Mouse (Mus musculus): ENCODE results near the gene Trak1. TPM values are rescaled to one million over a fixed set of nuclear protein-coding genes. Genes with fewer than 3 reads are reported as not detected.

The Trak1 gene
- polyA plus RNA-seq, 1 experiment from 2014 or later = 26.1 TPM

DNA sequence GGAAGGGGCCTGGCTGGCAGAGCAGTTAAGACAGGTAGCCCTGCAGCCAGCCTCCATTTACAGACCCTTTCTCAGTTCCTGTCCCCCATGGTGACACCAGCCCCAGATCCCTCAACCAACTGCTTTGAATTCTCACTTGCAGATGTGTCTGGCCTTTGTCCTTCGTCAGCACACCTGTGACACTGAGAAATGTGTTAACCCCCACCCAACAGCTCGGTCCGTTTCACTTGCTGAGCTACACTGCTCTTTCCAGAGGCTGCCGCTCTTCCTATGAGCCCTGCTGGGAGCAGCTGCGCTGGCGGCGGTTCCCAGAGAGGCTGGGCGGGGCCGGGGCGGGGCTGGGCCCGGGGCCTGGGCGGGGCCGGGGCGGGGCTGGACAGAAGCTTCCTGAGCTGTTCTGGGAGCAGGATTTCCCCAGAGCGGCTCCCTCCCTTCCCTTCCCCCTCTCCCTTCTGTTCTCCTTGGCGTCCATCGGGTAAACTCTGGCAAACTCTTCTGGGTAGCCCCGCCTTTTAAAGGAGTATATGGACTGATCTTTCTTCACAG is 74.1 kb downstream of the Trak1 start:
- WGBS = under 1% methylated on average over 18 of the region's 18 CpGs
- Histone ChIP-seq H3K4me2 (ENCODE audit: low read length) (peak overlapping the region; percentile 52), H3K9me3 (ENCODE audit: control insufficient read depth, low read length) (no peaks in the 10 kb centered on the region), H3K4me3 (ENCODE audit: low read depth, low read length) (peak overlapping the region; percentile 30), H3K4me1 (replicated peaks; ENCODE audit: control insufficient read depth, insufficient read depth, low read length) (peaks cover 38% of the 10 kb centered on the region), H3K27me3 (replicated peaks; ENCODE audit: control insufficient read depth, insufficient read depth, low read length) (no peaks in the 10 kb centered on the region), H3K9ac (ENCODE audit: low read length) (peak overlapping the region; percentile 21; the same call in 1 of the 2 replicates), H3K36me3 (ENCODE audit: control insufficient read depth, insufficient read depth, low read length) (peaks cover 2% of the 10 kb centered on the region; the same call in 1 of the 2 replicates), H3K27ac (ENCODE audit: low read depth) (peak overlapping the region; percentile 73)
- ATAC-seq (replicated peaks; ENCODE audit: low FRiP score, low TSS enrichment, low read depth) (peak; percentile 90), DNase-seq (ENCODE audit: low spot score) (peak; percentile 94)

DNA sequence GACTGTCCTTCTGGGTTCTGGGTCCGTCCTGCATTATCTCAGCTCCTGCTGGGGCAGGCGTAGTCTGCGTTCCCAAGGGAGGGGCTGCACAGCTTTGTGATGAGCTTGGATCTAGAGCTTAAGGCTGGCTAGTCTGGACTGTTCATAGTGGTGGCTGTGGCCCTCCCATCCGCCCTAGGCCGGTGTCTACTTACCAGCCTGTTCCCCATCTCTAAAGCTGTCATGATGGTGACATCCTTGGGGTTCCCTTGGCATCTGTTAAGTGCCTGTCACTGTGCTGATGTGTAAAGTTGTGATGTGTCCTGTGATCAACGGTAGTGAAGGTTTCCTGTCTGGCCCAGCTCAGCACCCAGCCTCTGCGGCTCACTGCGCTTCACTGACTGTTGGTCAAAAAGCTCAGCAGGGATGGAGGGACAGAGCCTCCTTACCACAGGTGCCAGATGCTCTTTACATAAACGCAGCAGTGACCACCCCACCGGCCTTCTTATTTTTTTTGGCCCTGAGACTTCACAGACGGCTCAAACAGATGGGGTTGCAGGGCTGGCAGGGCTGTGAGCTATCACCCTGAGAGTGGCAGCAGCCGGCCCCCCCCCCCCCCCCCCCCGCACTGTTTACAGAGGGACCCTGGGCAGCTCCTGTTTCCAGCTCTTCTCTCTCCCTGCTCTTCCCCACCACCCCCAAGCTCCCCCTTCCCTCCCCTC is 74.8 kb downstream of the Trak1 start:
- H3K9ac ChIP-seq (ENCODE audit: low read length) = peak overlapping the region; percentile 20; the same call in 1 of the 2 replicates
- H3K36me3 ChIP-seq (ENCODE audit: control insufficient read depth, insufficient read depth, low read length) = no peaks in the 10 kb centered on the region
- peak overlapping the region; percentile 30 for H3K4me3 ChIP-seq (ENCODE audit: low read depth, low read length)
- peak overlapping the region; percentile 73 for H3K27ac ChIP-seq (ENCODE audit: low read depth)
- H3K27me3 ChIP-seq (replicated peaks; ENCODE audit: control insufficient read depth, insufficient read depth, low read length) = no peaks in the 10 kb centered on the region
- no peaks in the 10 kb centered on the region for H3K9me3 ChIP-seq (ENCODE audit: control insufficient read depth, low read length)
- DNase-seq (ENCODE audit: low spot score) = no peak
- peak overlapping the region; percentile 52 for H3K4me2 ChIP-seq (ENCODE audit: low read length)
- H3K4me1 ChIP-seq (replicated peaks; ENCODE audit: control insufficient read depth, insufficient read depth, low read length) = peaks cover 38% of the 10 kb centered on the region
- peak; percentile 77 for ATAC-seq (replicated peaks; ENCODE audit: low FRiP score, low TSS enrichment, low read depth)
- 6% methylated on average over 11 of the region's 13 CpGs for whole genome bisulfite sequencing

DNA sequence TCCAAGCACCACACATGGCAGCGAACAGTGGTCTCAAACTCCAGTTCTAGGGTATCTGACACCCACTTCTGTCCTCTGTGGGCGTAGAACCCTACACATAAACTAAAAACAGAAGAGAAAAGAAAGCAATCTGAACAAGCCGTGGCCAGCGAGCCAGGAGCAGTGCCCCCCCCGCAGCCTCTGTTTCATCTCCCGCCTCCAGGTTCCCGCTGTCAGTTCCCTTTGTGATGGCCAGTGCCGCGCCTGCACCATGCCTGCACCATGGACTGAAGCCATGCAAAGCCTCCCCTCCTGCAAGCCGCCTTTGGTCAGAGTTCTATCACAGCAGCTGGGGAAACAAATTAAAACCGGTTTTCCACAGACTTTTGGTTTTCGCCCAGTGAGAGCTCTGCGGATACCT is 75.8 kb downstream of the Trak1 start:
- H3K4me2 ChIP-seq (ENCODE audit: low read length) = no peak overlapping the region
- H3K9ac ChIP-seq (ENCODE audit: low read length) = no peak overlapping the region
- H3K4me1 ChIP-seq (replicated peaks; ENCODE audit: control insufficient read depth, insufficient read depth, low read length) = peaks cover 38% of the 10 kb centered on the region
- DNase-seq (ENCODE audit: low spot score) (no peak), ATAC-seq (replicated peaks; ENCODE audit: low FRiP score, low TSS enrichment, low read depth) (no peak)
- no peaks in the 10 kb centered on the region for H3K36me3 ChIP-seq (ENCODE audit: control insufficient read depth, insufficient read depth, low read length)
- no peak overlapping the region for H3K27ac ChIP-seq (ENCODE audit: low read depth)
- H3K4me3 ChIP-seq (ENCODE audit: low read depth, low read length) = no peak overlapping the region
- H3K27me3 ChIP-seq (replicated peaks; ENCODE audit: control insufficient read depth, insufficient read depth, low read length) = no peaks in the 10 kb centered on the region
- 56% methylated on average over 13 of the region's 13 CpGs for WGBS
- no peaks in the 10 kb centered on the region for H3K9me3 ChIP-seq (ENCODE audit: control insufficient read depth, low read length)

DNA sequence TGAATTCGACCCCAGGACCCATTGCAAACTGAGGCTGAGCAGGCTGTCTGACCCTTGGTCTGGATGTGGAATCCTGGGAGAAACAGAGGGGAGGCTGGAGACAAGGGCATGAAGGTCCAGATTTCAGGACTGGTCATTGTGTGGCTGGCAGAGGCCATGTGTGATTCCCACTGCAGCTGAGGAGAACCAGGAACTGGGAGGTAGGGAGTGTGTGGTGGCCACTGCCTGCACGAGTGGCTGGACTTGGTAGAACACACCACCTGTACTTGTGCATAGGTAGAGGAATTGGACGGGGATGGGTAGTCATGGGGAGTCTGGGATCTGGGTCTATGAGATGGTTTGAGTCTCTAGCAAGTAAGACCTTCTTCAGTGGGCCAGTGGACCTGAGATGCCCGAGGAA is 76.2 kb downstream of the Trak1 start:
- Histone ChIP-seq H3K9me3 (ENCODE audit: control insufficient read depth, low read length) (no peaks in the 10 kb centered on the region), H3K36me3 (ENCODE audit: control insufficient read depth, insufficient read depth, low read length) (no peaks in the 10 kb centered on the region), H3K4me3 (ENCODE audit: low read depth, low read length) (no peak overlapping the region), H3K27ac (ENCODE audit: low read depth) (no peak overlapping the region), H3K4me1 (replicated peaks; ENCODE audit: control insufficient read depth, insufficient read depth, low read length) (peaks cover 38% of the 10 kb centered on the region), H3K4me2 (ENCODE audit: low read length) (no peak overlapping the region), H3K27me3 (replicated peaks; ENCODE audit: control insufficient read depth, insufficient read depth, low read length) (no peaks in the 10 kb centered on the region), H3K9ac (ENCODE audit: low read length) (no peak overlapping the region)
- no peak for DNase-seq (ENCODE audit: low spot score)
- 62% methylated on average over 4 of the region's 4 CpGs for WGBS
- no peak for ATAC-seq (replicated peaks; ENCODE audit: low FRiP score, low TSS enrichment, low read depth)

DNA sequence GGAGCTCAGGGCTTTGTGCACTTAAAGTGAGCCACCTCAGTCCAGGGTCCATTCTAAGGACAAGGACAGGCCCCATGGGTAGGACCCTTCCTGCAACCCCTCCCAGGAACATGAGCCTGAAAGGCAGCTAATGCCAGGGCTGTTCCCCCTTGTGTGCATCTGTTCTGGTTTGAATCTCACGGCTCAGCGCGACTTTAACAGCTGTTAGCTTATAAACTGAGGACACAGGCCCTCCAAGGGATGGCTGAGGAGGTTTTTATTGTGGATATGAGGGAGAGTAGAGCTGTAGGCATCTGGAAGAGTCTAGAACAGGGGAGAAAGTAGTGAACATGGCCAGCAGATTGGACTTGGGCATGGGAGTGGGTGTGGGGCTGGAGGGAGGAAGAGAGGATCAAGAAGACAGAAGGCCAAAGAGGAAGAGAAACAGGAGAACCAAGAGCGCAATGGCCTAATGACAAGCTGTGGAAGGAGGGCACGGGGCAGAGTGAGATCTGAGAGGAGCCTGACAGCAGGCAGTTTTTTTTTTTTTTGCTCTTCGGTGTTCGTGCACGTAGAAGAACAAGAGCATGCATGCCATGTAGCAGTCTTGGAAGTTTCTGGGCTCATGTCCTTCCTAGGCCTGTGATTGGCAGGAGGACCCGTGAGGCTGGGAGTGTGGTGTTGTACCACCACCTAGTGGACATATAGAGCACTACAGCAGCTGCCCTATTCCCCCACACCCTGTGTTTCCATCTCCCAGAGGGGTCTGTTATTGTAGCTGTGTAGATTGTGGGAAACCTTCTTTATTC is 77.0 kb downstream of the Trak1 start:
- Histone ChIP-seq H3K9me3 (ENCODE audit: control insufficient read depth, low read length) (no peaks in the 10 kb centered on the region), H3K4me1 (replicated peaks; ENCODE audit: control insufficient read depth, insufficient read depth, low read length) (peaks cover 38% of the 10 kb centered on the region), H3K4me3 (ENCODE audit: low read depth, low read length) (no peak overlapping the region), H3K9ac (ENCODE audit: low read length) (no peak overlapping the region), H3K4me2 (ENCODE audit: low read length) (no peak overlapping the region), H3K27me3 (replicated peaks; ENCODE audit: control insufficient read depth, insufficient read depth, low read length) (no peaks in the 10 kb centered on the region), H3K36me3 (ENCODE audit: control insufficient read depth, insufficient read depth, low read length) (no peaks in the 10 kb centered on the region), H3K27ac (ENCODE audit: low read depth) (no peak overlapping the region)
- no peak for ATAC-seq (replicated peaks; ENCODE audit: low FRiP score, low TSS enrichment, low read depth)
- peak; percentile 87 for DNase-seq (ENCODE audit: low spot score)
- 24% methylated on average over 9 of the region's 9 CpGs for WGBS

DNA sequence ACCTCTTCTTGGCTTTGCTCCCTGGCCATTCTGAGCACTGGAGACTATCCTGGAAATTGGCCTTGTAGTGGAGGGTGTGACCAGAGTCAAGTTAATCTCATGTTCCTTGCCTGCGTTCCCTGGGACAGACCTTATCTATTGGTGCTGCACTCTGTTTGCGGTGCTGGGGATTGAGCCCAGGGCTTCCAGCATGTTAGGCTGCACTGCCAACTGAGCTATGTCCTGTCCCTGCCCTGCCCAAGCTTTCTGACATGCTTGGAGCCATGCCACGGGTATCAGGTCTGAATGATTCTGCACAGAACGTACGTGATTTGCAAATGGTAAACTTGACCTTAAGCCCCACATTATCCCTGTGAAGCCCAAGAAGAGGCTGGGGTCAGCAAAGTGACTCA is 77.6 kb downstream of the Trak1 start:
- Histone ChIP-seq H3K27ac (ENCODE audit: low read depth) (no peak overlapping the region), H3K4me3 (ENCODE audit: low read depth, low read length) (no peak overlapping the region), H3K4me1 (replicated peaks; ENCODE audit: control insufficient read depth, insufficient read depth, low read length) (peaks cover 34% of the 10 kb centered on the region), H3K9me3 (ENCODE audit: control insufficient read depth, low read length) (no peaks in the 10 kb centered on the region), H3K36me3 (ENCODE audit: control insufficient read depth, insufficient read depth, low read length) (no peaks in the 10 kb centered on the region), H3K27me3 (replicated peaks; ENCODE audit: control insufficient read depth, insufficient read depth, low read length) (no peaks in the 10 kb centered on the region), H3K9ac (ENCODE audit: low read length) (no peak overlapping the region), H3K4me2 (ENCODE audit: low read length) (no peak overlapping the region)
- 83% methylated on average over 5 of the region's 5 CpGs for whole genome bisulfite sequencing
- DNase-seq (ENCODE audit: low spot score) (no peak), ATAC-seq (replicated peaks; ENCODE audit: low FRiP score, low TSS enrichment, low read depth) (no peak)

DNA sequence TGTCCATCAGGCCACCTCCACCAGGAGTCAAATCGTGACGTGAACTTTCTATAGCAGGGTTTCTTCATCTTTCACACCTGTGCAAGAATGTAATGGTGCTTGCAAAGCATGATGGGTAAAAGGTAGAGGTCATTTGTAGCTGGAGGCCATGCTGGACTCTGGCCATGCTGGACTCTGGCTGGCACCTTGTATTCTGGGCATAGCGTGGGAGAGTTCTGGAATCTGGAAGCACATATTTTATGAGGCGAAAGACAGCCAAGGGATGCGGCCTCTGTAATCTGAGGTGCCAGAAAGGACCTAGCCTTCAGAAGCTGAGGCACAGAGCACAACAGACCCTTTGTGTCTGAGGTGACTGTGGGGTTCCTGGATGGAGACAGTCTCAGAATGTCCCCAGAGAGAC is 78.8 kb downstream of the Trak1 start:
- DNase-seq (ENCODE audit: low spot score) (no peak), ATAC-seq (replicated peaks; ENCODE audit: low FRiP score, low TSS enrichment, low read depth) (no peak)
- Histone ChIP-seq H3K4me1 (replicated peaks; ENCODE audit: control insufficient read depth, insufficient read depth, low read length) (peaks cover 22% of the 10 kb centered on the region), H3K9ac (ENCODE audit: low read length) (no peak overlapping the region), H3K36me3 (ENCODE audit: control insufficient read depth, insufficient read depth, low read length) (no peaks in the 10 kb centered on the region), H3K4me2 (ENCODE audit: low read length) (no peak overlapping the region), H3K4me3 (ENCODE audit: low read depth, low read length) (no peak overlapping the region), H3K27me3 (replicated peaks; ENCODE audit: control insufficient read depth, insufficient read depth, low read length) (no peaks in the 10 kb centered on the region), H3K27ac (ENCODE audit: low read depth) (no peak overlapping the region), H3K9me3 (ENCODE audit: control insufficient read depth, low read length) (no peaks in the 10 kb centered on the region)
- 82% methylated on average over 5 of the region's 5 CpGs for WGBS

DNA sequence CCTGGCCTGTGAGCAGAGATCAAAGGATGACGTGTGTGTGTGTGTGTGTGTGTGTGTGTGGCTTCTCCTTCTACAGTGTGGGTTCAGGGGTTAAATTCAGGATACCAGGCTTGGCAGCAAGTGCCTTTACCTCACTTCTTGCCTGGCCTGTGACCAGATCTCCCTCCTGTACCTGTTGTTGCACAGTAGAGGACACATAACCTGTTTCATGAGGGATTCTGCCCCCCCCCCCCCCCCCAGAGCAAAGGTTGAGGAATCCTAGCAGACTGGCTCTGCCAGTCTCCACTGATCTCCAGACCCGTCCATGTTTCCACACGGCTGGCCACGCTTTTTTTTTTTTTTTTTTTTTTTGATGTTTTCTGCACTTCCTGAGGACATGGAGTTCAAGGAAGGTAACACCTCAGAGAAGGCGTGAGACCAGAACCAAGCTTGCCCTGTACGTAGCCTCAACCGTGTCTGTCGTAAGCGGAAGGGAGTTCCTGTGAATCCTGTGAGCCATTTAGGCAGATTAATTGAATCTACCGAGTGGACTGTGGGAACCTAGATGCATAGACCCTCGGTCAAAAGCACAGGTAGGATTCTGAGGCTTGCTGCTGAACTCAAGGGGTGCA is 83.1 kb downstream of the Trak1 start:
- ATAC-seq (replicated peaks; ENCODE audit: low FRiP score, low TSS enrichment, low read depth) = peak; percentile 43
- 75% methylated on average over 9 of the region's 11 CpGs for WGBS
- no peaks in the 10 kb centered on the region for H3K36me3 ChIP-seq (ENCODE audit: control insufficient read depth, insufficient read depth, low read length)

More for the DNA sequence above, 83.1 kb downstream of the Trak1 start:
- Histone ChIP-seq H3K27me3 (replicated peaks; ENCODE audit: control insufficient read depth, insufficient read depth, low read length) (no peaks in the 10 kb centered on the region), H3K27ac (ENCODE audit: low read depth) (no peak overlapping the region), H3K4me1 (replicated peaks; ENCODE audit: control insufficient read depth, insufficient read depth, low read length) (0 out of 2 replicates have a peak, but pooled peaks cover 2% of the 10 kb centered on the region), H3K4me3 (ENCODE audit: low read depth, low read length) (no peak overlapping the region), H3K4me2 (ENCODE audit: low read length) (no peak overlapping the region), H3K9ac (ENCODE audit: low read length) (no peak overlapping the region), H3K9me3 (ENCODE audit: control insufficient read depth, low read length) (no peaks in the 10 kb centered on the region)
- DNase-seq (ENCODE audit: low spot score) = no peak
